Mouse (Mus musculus) olfactory bulb, adult 2 months (tissue): ENCODE measurements at regions not wholly inside any gene's neighbourhood (a gene's known extent, or its start where the extent isn't known, plus 50 kb on each side); places are given as distances from the start of the nearest gene placed in this dataset.

Source experiments
- H3K27ac ChIP-seq: fragments of 200-500 bp; 2 replicates; pipeline ENCODE4 v1.5.1; 2012; ENCODE audit warnings: low read depth, low read length; ENCODE audit not compliant: insufficient read depth
- H3K4me1 ChIP-seq: fragments of 200-500 bp; 2 replicates; pipeline ENCODE4 v1.6.1; 2012; ENCODE audit warnings: low read length; ENCODE audit not compliant: control insufficient read depth, insufficient read depth
- H3K4me3 ChIP-seq: fragments of 200-500 bp; 2 replicates; pipeline ENCODE4 v1.5.1; 2012; ENCODE audit warnings: mild to moderate bottlenecking, low read depth, low read length, moderate library complexity; ENCODE audit not compliant: insufficient read depth
- CTCF ChIP-seq: fragments of 200-500 bp; IDR thresholded peaks from 2 replicates; pipeline ENCODE4 v1.5.1; 2012; ENCODE audit warnings: low read depth, mild to moderate bottlenecking, low read length, moderate library complexity; ENCODE audit not compliant: insufficient read depth
- POLR2A ChIP-seq: fragments of 200-500 bp; IDR thresholded peaks from 2 replicates; pipeline ENCODE4 v1.6.1; 2012; ENCODE audit warnings: mild to moderate bottlenecking, low read depth, low read length, moderate library complexity; ENCODE audit not compliant: insufficient read depth
- WGBS: fragments of 180-500 bp; shearing (Covaris S2); methylation state at CpG from one replicate; pipeline ENCODE4 v1.1.7; 2018; 5-methylcytosine and 5-hydroxymethylcytosine counted together

DNA sequence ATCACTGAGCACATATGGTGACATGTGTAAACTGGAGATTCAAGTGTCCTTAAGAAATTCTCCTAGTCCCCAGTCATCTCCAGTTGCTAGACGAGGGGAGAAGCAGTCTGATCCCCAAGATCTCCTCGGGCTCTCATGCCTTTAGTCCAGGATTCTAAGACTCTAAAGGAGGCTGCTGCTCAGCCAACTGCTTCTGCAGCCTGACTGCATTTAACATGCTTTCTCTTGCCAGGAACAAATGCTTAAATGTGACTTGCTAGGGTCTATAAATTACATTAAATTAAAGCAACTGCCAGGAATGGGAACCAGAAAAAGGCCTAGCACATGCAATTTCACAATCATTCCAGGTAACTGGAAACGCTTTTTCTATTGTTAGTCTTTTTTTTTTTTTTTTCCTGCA is 599.8 kb upstream of the Gcfc2 start:
- TF ChIP-seq CTCF (no peak), POLR2A (no peak)
- H3K4me3 ChIP-seq = no peak overlapping the region
- 60% methylated on average over 3 of the region's 3 CpGs for WGBS
- no peak overlapping the region for H3K27ac ChIP-seq
- no peaks in the 10 kb centered on the region for H3K4me1 ChIP-seq

DNA sequence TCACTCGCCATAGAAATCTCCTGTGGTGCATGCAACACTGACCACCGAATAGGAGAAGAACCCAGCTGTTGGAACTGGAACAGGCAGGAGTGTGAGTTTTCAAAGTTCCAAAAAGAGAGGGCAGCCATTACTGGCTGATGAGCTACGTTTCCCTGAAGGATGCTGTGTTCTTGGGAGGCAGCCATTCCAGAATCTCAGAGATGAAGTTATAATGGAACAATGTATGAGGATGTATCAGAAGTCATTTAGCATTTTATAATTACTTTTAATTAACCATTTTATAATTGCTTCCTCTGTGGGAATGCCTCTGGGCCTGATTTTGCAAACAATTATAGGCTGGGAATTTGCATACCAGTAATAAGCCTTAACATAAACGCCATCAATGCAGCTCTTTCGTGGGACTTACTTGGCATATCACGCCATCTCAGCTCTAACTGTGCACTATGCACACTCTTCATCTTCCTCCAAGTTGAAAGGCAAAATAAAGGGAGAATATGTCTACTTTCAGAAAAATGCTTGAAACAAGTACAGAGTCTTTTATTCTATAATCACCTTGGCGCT is 559.4 kb upstream of the Gcfc2 start:
- Histone ChIP-seq H3K4me1 (no peaks in the 10 kb centered on the region), H3K27ac (no peak overlapping the region), H3K4me3 (no peak overlapping the region)
- TF ChIP-seq CTCF (no peak), POLR2A (no peak)
- WGBS = 66% methylated on average over 7 of the region's 7 CpGs

DNA sequence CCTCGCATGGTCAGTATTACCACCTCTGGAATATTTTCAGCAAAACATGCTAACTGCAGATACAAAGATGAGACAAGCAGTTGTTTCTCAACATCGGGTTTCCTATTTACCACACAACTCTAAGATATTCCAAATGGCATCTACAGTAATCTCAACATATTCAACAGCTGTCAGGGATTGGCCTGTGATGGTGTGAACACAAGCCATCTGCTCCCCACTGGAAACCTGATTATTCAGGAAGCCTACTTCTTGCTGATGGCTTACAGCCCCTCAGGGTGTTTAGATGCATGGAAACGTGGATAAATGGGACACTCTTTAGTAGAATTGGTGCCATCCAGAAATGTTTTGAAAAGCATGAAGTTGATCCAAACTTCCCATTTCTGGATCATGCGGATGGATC is 535.0 kb upstream of the Gcfc2 start:
- Histone ChIP-seq H3K4me1 (no peaks in the 10 kb centered on the region), H3K4me3 (no peak overlapping the region), H3K27ac (no peak overlapping the region)
- 84% methylated on average over 4 of the region's 4 CpGs for WGBS
- TF ChIP-seq CTCF (no peak), POLR2A (no peak)

DNA sequence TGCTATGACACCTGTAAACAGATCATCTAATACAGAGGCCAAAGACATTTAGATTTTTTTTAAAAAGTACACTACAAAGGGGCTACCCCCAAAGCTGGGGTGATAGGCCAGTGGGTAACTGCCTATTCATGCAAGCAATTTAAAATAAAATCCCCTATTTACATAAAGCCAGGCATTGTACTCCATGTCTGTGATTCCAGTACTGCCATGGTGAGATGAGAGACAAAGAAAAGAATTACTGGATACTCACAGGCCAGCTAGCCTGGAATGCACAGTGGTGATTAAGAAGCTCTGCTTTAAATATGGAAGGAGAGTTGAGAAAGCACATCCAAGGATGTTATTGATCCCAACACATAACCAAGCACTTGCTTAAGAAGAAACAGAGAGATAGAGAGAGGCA is 520.3 kb upstream of the Gcfc2 start:
- H3K4me1 ChIP-seq = no peaks in the 10 kb centered on the region
- no peak overlapping the region for H3K4me3 ChIP-seq
- TF ChIP-seq CTCF (no peak), POLR2A (no peak)
- no peak overlapping the region for H3K27ac ChIP-seq

DNA sequence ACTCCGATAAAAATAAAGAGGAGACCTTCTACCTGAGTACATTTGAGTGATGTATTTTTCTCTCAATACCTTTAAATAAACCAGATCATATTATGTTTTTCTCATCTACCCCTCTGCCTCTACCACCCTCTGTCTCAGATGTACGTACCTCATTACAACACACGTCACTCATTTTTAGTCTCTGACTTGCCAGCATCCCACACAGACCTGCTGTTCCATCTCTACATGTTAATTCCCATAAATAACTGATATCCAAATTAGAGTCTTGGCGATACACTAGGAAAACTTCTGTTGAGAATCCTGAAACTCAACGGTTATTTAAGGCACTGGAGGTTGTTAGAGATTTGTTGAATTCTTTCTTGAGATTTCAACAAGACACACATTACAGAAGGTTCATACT is 509.9 kb upstream of the Gcfc2 start:
- no peak for TF ChIP-seq CTCF
- no peak for TF ChIP-seq POLR2A
- 79% methylated on average over 5 of the region's 5 CpGs for WGBS
- Histone ChIP-seq H3K4me1 (no peaks in the 10 kb centered on the region), H3K4me3 (no peak overlapping the region), H3K27ac (no peak overlapping the region)

DNA sequence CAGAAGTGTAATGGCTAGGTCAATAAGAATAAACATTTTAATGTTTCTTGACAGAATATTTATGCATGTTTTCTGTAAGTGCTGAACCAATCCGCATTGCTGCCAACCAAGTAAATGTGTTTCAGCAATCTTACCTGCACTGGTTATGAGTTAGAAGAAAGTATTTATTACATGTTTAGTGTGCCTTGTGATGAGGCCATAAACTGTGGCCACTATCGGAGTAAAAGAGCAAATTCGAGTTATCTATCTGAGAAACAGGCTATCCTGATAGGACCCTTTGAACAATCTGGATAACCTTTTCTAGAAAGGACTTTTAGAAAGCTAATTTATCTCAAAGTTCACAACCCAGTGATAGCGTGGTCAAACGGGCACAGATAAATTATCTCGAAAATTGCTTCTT is 488.7 kb upstream of the Gcfc2 start:
- no peak overlapping the region for H3K27ac ChIP-seq
- H3K4me3 ChIP-seq = no peak overlapping the region
- no peaks in the 10 kb centered on the region for H3K4me1 ChIP-seq
- TF ChIP-seq POLR2A (no peak), CTCF (no peak)
- 91% methylated on average over 6 of the region's 6 CpGs for WGBS

DNA sequence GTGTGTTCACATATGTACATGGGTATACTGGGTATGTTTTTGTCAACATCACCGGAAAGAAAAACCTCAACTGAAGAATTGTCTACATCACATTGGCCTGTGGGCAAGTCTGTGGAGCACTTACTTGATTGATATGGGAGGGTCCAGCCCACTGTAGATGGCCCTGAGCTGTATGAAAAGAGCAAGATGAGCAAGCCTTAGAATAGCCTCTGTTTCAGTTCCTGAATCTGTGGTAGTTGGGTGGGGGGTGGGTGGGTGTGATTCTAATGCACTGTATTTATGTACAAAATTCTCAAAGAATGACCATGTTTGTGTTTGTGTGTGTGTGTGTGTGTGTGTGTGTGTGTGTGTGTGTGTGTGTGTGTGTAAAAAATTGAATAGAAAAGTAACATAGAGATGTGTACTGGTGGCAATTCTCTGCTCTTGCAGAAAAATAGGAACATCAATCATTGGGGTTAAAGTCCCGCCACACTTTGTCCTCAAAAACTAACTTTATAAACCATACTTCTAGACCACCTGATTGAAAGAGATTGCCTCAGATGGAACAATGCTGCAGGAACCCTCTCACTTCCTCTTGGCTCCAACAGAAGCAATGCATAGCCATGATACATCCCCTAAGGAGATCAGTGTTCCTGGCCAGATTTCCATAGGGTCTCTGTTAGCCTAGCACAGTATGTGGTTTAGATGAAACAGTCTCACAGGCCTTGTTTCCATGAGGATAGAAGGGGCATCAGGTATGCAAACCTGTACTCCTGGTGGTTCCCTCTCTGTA is 484.3 kb upstream of the Gcfc2 start:
- Histone ChIP-seq H3K4me3 (no peak overlapping the region), H3K4me1 (no peaks in the 10 kb centered on the region), H3K27ac (no peak overlapping the region)
- 95% methylated on average over 2 of the region's 2 CpGs for WGBS
- no peak for TF ChIP-seq POLR2A

DNA sequence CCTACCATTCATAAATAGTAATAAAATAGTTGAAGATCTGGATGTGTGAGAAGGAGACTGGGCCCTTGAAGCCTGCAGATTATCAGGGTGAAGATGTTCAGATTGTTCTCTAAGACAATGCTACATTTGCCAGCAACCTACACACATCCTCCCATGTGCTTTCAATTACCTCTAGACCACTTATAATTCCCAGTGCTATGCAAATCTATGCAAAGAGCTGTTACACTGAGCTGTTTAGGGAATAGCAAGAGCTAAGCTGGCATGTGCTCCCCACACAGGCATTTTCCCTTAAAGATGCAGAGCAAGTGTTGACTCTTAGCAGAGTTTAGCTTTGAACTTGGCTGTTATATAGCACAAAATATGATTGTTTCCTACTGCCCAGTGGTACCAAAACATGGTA is 482.1 kb upstream of the Gcfc2 start:
- TF ChIP-seq POLR2A (no peak), CTCF (no peak)

DNA sequence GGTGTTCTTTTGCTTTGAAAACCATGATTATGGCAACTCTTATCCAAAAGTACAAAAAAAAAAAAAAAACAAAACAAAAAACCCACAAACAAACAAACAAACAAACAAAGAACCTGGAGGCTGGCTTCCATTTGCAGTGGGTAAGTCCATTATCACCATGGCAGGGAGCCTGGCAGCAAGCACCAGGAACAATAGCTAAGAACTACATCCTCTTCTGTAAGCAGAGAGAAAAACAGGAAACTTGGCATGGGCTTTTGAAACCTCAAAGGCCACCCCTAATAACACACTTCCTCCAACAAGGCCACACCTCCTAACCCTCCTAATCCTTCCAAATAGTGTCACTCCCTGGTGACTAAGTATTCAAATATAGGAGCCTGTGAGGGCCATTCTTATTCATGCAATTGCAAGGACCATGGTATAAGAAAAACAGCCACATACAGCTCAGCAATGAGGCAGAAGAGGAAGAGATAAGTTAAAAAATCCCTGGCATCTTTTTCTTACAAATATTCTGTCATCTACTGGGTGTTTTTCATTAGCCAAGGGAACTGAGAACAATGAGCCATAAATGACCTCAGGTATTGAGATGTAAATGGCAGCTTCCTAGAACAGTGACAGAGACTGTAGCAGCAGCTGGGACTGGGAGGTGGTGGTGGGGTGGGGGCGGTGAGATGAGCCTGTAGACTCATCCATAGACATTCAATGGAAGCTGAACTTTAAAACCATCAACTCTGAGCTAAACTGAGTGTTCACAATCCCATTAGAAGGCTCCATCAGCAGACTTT is 477.3 kb upstream of the Gcfc2 start:
- Histone ChIP-seq H3K4me1 (no peaks in the 10 kb centered on the region), H3K4me3 (no peak overlapping the region), H3K27ac (no peak overlapping the region)
- 89% methylated on average over 1 of the region's 1 CpGs for WGBS
- no peak for TF ChIP-seq POLR2A
- TF ChIP-seq CTCF = no peak

More for the DNA sequence above, 482.1 kb upstream of the Gcfc2 start:
- Histone ChIP-seq H3K4me1 (no peaks in the 10 kb centered on the region), H3K27ac (no peak overlapping the region), H3K4me3 (no peak overlapping the region)
